Mouse (Mus musculus) forebrain, embryonic 10.5 days (tissue): ENCODE results near the gene Prkra. TPM values are rescaled to one million over a fixed set of nuclear protein-coding genes. Genes with fewer than 3 reads are reported as not detected.

ENCODE experiments used
- DNase-seq: peaks from one replicate; pipeline ENCODE4 v3.0.0-alpha.2; 2017; ENCODE audit warnings: low spot score; ENCODE audit errors: extremely low spot score
- H3K27ac ChIP-seq: fragments of 300-500 bp; sonication (generic); 2 replicates; pipeline ENCODE4 v1.5.1; 2016; ENCODE audit warnings: mild to moderate bottlenecking
- H3K27me3 ChIP-seq: fragments of 300-500 bp; sonication (generic); 2 replicates; pipeline ENCODE4 v1.6.1; 2016; ENCODE audit warnings: mild to moderate bottlenecking; ENCODE audit not compliant: poor library complexity, severe bottlenecking
- H3K36me3 ChIP-seq: fragments of 300-500 bp; sonication (generic); replicated peaks from 2 replicates; pipeline ENCODE4 v1.6.1; 2016; ENCODE audit warnings: mild to moderate bottlenecking, moderate library complexity
- H3K4me1 ChIP-seq: fragments of 300-500 bp; sonication (generic); 2 replicates; pipeline ENCODE4 v1.6.1; 2016
- H3K4me3 ChIP-seq: fragments of 300-500 bp; sonication (generic); 2 replicates; pipeline ENCODE4 v1.5.1; 2016; ENCODE audit warnings: mild to moderate bottlenecking, moderate library complexity
- H3K9me3 ChIP-seq: fragments of 300-500 bp; sonication (generic); 2 replicates; pipeline ENCODE4 v1.6.1; 2016; ENCODE audit warnings: mild to moderate bottlenecking, moderate library complexity
- WGBS: fragments of 180-500 bp; shearing (Covaris S2); methylation state at CpG from one replicate; pipeline ENCODE4 v1.1.7; 2016; 5-methylcytosine and 5-hydroxymethylcytosine counted together
- polyA plus RNA-seq: library from polyadenylated mRNA; unstranded; fragments of >200 nt; fragmentation: Nextera tagmentation; extraction: Ambion mirVana; gene quantifications from 2 replicates; pipeline ENCODE4 v1.2.1, GENCODE M21; 2016

The Prkra gene
- polyA plus RNA-seq, 1 experiment from 2014 or later = 79.6 TPM

DNA sequence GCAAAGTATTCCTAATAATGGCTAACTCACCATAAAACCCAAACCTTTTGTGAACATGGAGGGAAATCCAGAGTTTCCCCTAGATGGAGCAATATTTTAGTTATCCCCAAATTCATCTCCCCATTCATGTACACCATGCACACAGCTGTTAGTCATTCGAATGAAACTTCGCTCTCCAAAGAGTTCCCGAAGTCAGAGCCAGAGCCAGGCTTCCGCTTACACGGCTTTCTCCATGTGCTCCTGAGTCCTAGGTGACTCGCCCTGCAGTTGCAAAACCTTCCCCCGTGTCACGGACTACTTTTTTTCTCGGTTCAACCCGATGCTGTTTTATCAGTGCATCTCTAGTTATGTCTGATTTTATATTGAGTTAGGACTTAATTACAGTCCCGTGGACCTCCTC lies 50.3 kb downstream of the Prkra start:
- WGBS = 89% methylated on average over 11 of the region's 11 CpGs

DNA sequence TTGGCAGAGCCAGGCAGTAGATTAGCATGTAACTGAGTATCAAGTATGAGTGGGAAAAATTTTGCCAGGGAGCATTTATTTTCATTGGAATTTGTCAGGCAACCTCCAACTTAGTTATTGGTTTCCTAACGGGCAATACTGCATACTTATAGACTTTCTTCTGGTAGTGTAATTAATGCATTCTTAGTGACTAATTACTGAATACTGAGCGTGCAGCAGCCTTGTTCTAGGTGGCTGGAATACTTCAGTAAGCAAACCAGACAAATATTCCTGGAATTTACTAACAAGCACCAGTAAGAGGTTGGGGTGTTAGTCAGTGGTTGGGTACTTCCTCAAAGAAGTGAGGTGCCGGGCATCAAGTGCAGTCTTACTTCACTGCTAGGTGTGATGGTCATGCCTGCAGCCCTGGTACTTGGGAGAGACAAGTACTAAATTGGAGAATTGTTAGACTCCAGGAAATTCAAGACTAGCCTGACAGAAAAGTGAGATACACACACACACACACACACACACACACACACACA lies 55.4 kb downstream of the Prkra start:
- no peak for DNase-seq

More for the DNA sequence above, 50.3 kb downstream of the Prkra start:
- no peaks in the 10 kb centered on the region for H3K9me3 ChIP-seq
- no peaks in the 10 kb centered on the region for H3K27me3 ChIP-seq
- peaks cover 5% of the 10 kb centered on the region; the same call in 1 of the 2 replicates for H3K4me1 ChIP-seq
- no peaks in the 10 kb centered on the region for H3K36me3 ChIP-seq
- H3K4me3 ChIP-seq = no peak overlapping the region
- no peak overlapping the region for H3K27ac ChIP-seq
- no peak for DNase-seq

DNA sequence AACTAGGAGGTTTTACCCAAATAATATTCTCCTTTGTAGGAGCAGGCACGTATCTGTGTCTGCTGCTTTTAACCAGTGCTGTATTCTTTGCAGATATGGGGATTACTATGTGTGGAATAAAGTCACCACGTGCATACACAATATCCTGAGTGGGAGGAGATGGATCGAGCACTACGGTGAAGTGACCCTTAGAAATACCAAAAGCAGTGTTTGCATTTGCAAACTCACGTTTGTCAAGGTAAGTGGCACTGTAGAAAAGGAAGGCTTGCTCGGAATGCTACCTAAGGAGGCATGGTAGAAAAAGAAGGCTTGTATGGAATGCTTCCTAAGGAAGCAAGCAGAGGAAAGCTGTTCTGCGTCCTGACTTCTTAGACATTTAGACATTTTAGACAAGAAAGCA lies 57.6 kb downstream of the Prkra start:
- H3K9me3 ChIP-seq = no peaks in the 10 kb centered on the region
- WGBS = 91% methylated on average over 7 of the region's 7 CpGs
- H3K4me1 ChIP-seq = peaks cover under 1% of the 10 kb centered on the region; the same call in 1 of the 2 replicates
- no peak overlapping the region for H3K27ac ChIP-seq
- H3K4me3 ChIP-seq = no peak overlapping the region
- no peak for DNase-seq
- H3K27me3 ChIP-seq = no peaks in the 10 kb centered on the region
- H3K36me3 ChIP-seq = peaks cover 4% of the 10 kb centered on the region

More for the DNA sequence above, 55.4 kb downstream of the Prkra start:
- peaks cover 5% of the 10 kb centered on the region; the same call in 1 of the 2 replicates for H3K4me1 ChIP-seq
- WGBS = 83% methylated on average over 3 of the region's 3 CpGs
- H3K27ac ChIP-seq = no peak overlapping the region
- H3K9me3 ChIP-seq = no peaks in the 10 kb centered on the region
- no peaks in the 10 kb centered on the region for H3K36me3 ChIP-seq
- H3K4me3 ChIP-seq = no peak overlapping the region
- H3K27me3 ChIP-seq = no peaks in the 10 kb centered on the region

DNA sequence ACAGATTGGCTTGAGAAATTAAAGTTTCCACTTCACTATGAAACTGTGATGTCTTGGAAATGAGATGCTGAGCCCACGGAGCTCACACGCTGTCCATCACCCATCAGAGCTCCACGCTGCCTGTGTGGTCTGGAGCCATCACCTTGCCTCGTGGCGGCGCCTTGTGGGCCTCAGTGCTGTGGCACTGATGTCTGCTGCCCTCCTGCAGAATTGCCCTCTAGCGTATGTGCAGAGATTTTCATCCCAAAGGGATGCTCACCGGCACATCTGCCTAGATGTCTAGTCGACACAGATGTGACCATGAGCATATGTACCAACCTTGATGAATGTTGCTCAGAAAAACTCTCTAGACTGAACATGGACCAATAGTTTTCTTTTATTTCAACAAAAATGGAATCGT lies 60.9 kb downstream of the Prkra start:
- DNase-seq = no peak
- 85% methylated on average over 10 of the region's 10 CpGs for WGBS

DNA sequence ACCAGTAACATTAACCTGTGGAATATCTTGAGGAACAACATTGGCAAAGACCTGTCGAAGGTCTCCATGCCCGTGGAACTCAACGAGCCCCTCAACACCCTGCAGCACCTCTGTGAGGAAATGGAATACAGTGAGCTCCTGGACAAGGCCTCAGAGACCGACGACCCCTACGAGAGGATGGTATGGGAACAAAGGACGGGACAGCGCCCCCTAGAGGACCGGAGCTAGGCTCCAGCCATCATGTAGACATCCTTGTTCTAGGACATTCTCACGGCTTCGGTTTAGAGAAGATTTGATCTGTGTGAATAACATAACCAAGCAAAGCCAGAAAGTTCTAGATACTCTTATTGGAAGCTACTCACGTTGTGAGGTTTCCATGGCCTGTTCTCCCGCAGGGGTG lies 62.7 kb downstream of the Prkra start:
- H3K4me1 ChIP-seq = no peaks in the 10 kb centered on the region
- H3K4me3 ChIP-seq = no peak overlapping the region
- H3K27ac ChIP-seq = no peak overlapping the region
- DNase-seq = no peak
- 95% methylated on average over 13 of the region's 13 CpGs for WGBS
- peaks cover 17% of the 10 kb centered on the region for H3K36me3 ChIP-seq
- H3K27me3 ChIP-seq = no peaks in the 10 kb centered on the region
- H3K9me3 ChIP-seq = no peaks in the 10 kb centered on the region

More for the DNA sequence above, 60.9 kb downstream of the Prkra start:
- Histone ChIP-seq H3K27ac (no peak overlapping the region), H3K36me3 (peaks cover 17% of the 10 kb centered on the region), H3K4me1 (no peaks in the 10 kb centered on the region), H3K9me3 (no peaks in the 10 kb centered on the region), H3K4me3 (no peak overlapping the region), H3K27me3 (no peaks in the 10 kb centered on the region)

Other genes starting within 250 kb of the Prkra start
- 10.4 and 11.5 TPM in 2 replicates for gene Osbpl6, start 241.5 kb downstream of the Prkra start, polyA plus RNA-seq
- gene Pjvk, start 461 bp upstream of the Prkra start, polyA plus RNA-seq = 0.68 and 0.76 TPM in 2 replicates
- 11.9 and 12.2 TPM in 2 replicates for gene Fkbp7, start 25.1 kb upstream of the Prkra start, polyA plus RNA-seq
- gene Plekha3, start 27.3 kb upstream of the Prkra start, polyA plus RNA-seq = 5.6 and 6.2 TPM in 2 replicates